In genomic region chr2:9874467-9875219, GRCm38 (mm10) we compare ENCODE assay signal across 11 mouse cellular contexts. TPM values are rescaled to one million over a fixed set of nuclear protein-coding genes. Genes with fewer than 3 reads are reported as not detected.
DNase-seq lines count a peak whose midpoint lies in the region; ATAC-seq and TF ChIP-seq lines count a peak whose summit lies in the region.
"Had no signal": no experiment of that assay in that cellular context is flagged by ENCODE, and none has a peak within 500 bp of the region (broad histone marks: within the 10 kb centered on the region; RNA-seq: fewer than 3 reads in every experiment).

No protein-coding gene starts in this region.

- peaks cover 9% of the 10 kb centered on the region for H3K27me3 ChIP-seq in heart, adult 2 months (ENCODE audit: control insufficient read depth, insufficient read depth, low read length)
- H3K27me3 ChIP-seq in hindbrain, embryonic 12.5 days, result peaks cover 87% of the 10 kb centered on the region
- H3K27me3 ChIP-seq in midbrain, embryonic 16.5 days (ENCODE audit: control insufficient read depth, insufficient read depth, low read depth, low read length), result peaks cover 34% of the 10 kb centered on the region

- H3K4me2 ChIP-seq in hindbrain, embryonic 12.5 days (replicated peaks), result peak overlapping the region; percentile 37
- H3K4me2 ChIP-seq in midbrain, embryonic 16.5 days (ENCODE audit: low read length), result peak overlapping the region; percentile 68

- TF ChIP-seq POLR2A in heart, adult 2 months (IDR thresholded peaks at IDR 0.05; ENCODE audit: insufficient read depth, low read depth, low read length), result no peak

- no peaks in the 10 kb centered on the region for H3K9me3 ChIP-seq in hindbrain, embryonic 12.5 days (replicated peaks)
- H3K9me3 ChIP-seq in midbrain, embryonic 16.5 days (replicated peaks; ENCODE audit: control insufficient read depth, low read length, poor library complexity, severe bottlenecking), result no peaks in the 10 kb centered on the region

- H3K4me1 ChIP-seq in heart, adult 2 months (ENCODE audit: control insufficient read depth, insufficient read depth, low read length), result no peaks in the 10 kb centered on the region
- H3K4me1 ChIP-seq in hindbrain, embryonic 12.5 days, result peaks cover 15% of the 10 kb centered on the region; the same call in 1 of the 2 replicates
- peaks cover 10% of the 10 kb centered on the region; the same call in 1 of the 2 replicates for H3K4me1 ChIP-seq in midbrain, embryonic 16.5 days (ENCODE audit: control insufficient read depth, insufficient read depth, low read length)

- H3K4me3 ChIP-seq in heart, adult 2 months, result no peak overlapping the region
- peak overlapping the region; percentile 42 for H3K4me3 ChIP-seq in hindbrain, embryonic 12.5 days
- H3K4me3 ChIP-seq in midbrain, embryonic 16.5 days (ENCODE audit: low read depth, low read length), result peak overlapping the region; percentile 47

- ATAC-seq in hindbrain, embryonic 12.5 days (ENCODE audit: low FRiP score), result no peak
- ATAC-seq in midbrain, embryonic 16.5 days, result no peak

- no peak for TF ChIP-seq CTCF in heart, adult 2 months (IDR thresholded peaks at IDR 0.05)

- peak; percentile 88 for DNase-seq in heart, adult 11 months
- no peak for DNase-seq in heart, adult 2 months
- DNase-seq in 3134 (ENCODE audit: extremely low read depth, insufficient read length, low spot score), result peak; percentile 62
- no peak for DNase-seq in frontal cortex, postnatal 25 days (ENCODE audit: low spot score in 2 of 2)
- no peak for DNase-seq in cerebellum, adult 11-12 months
- DNase-seq in layer of hippocampus, postnatal 25 days (ENCODE audit: extremely low spot score in 1 of 2, low spot score in 1 of 2), result no peak
- DNase-seq: adrenal gland, adult 8-10 months; kidney, adult 18-20 months had no signal

- intact Hi-C loops in heart, adult 2 months (cut with DNase I), result loop anchor here (5.0 kb wide), 2 partner anchors 247 to 327 kb away; no protein-coding TSS in a partner anchor

- H3K9ac ChIP-seq in heart, adult 2 months (ENCODE audit: low read depth, low read length), result no peak overlapping the region
- H3K9ac ChIP-seq in hindbrain, embryonic 12.5 days, result peak overlapping the region; percentile 60
- H3K9ac ChIP-seq in midbrain, embryonic 16.5 days (ENCODE audit: low read depth, low read length), result peak overlapping the region; percentile 67

- no peak for TF ChIP-seq EP300 in heart, adult 2 months (IDR thresholded peaks at IDR 0.05; ENCODE audit: insufficient read depth, low read depth, low read length)

- WGBS in heart, adult 2 months, result 45% methylated on average over 38 of the region's 39 CpGs
- 2% methylated on average over 37 of the region's 39 CpGs for WGBS in hindbrain, embryonic 12.5 days
- WGBS in midbrain, embryonic 16.5 days, result 5% methylated on average over 39 of the region's 39 CpGs

- no peak overlapping the region for H3K27ac ChIP-seq in heart, adult 2 months
- peak overlapping the region; percentile 57; the same call in 1 of the 2 replicates for H3K27ac ChIP-seq in hindbrain, embryonic 12.5 days
- H3K27ac ChIP-seq in midbrain, embryonic 16.5 days (ENCODE audit: low read length), result peak overlapping the region; percentile 81
- H3K27ac ChIP-seq: macrophage had no signal

- no peaks in the 10 kb centered on the region for H3K79me2 ChIP-seq in heart, adult 2 months (replicated peaks; ENCODE audit: control insufficient read depth, insufficient read depth, low read length)

- H3K36me3 ChIP-seq in heart, adult 2 months (ENCODE audit: control insufficient read depth, insufficient read depth, low read length), result no peaks in the 10 kb centered on the region
- H3K36me3 ChIP-seq in hindbrain, embryonic 12.5 days, result no peaks in the 10 kb centered on the region
- no peaks in the 10 kb centered on the region for H3K36me3 ChIP-seq in midbrain, embryonic 16.5 days (ENCODE audit: control insufficient read depth, insufficient read depth, low read length)

RNA-seq across cellular contexts. Expression of gene 4930412O13Rik, which starts 6.4 kb away (rescaled TPM):
- not detected for total RNA-seq in heart, adult 2 months (2021)
- not detected in 2 replicates for polyA plus RNA-seq in heart, adult 2 months (2012; rRNA removed)
- polyA plus RNA-seq in hindbrain, embryonic 12.5 days (2016; fragmentation: Nextera tagmentation; extraction: Ambion mirVana), result 1.1 and 2.9 TPM in 2 replicates
- polyA plus RNA-seq in midbrain, embryonic 16.5 days (2015; fragmentation: Nextera tagmentation; extraction: Ambion mirVana), result 1.1 and 1.6 TPM in 2 replicates
- not detected for total RNA-seq in layer of hippocampus, postnatal 25 days (2021)
- polyA plus RNA-seq: macrophage had no signal

RNA-seq across cellular contexts. Expression of gene 9230102O04Rik, which starts 14.7 kb away (rescaled TPM):
- not detected for total RNA-seq in heart, adult 2 months (2021)
- not detected in 2 replicates for polyA plus RNA-seq in heart, adult 2 months (2012; rRNA removed)
- 3.5 and 3.8 TPM in 2 replicates for polyA plus RNA-seq in hindbrain, embryonic 12.5 days (2016; fragmentation: Nextera tagmentation; extraction: Ambion mirVana)
- polyA plus RNA-seq in midbrain, embryonic 16.5 days (2015; fragmentation: Nextera tagmentation; extraction: Ambion mirVana), result 2.3 and 4.0 TPM in 2 replicates
- not detected for total RNA-seq in layer of hippocampus, postnatal 25 days (2021)
- total RNA-seq: adrenal gland, adult 8-10 months had no signal
- polyA plus RNA-seq: macrophage had no signal

RNA-seq across cellular contexts. Expression of gene Gata3, which starts 15.2 kb away (rescaled TPM):
- total RNA-seq in heart, adult 2 months (2021), result under 1 TPM; 0.59 to 0.91 TPM
- polyA plus RNA-seq in heart, adult 2 months (2012; rRNA removed), result 0.32 and 0.57 TPM in 2 replicates
- 48.4 and 63.4 TPM in 2 replicates for polyA plus RNA-seq in hindbrain, embryonic 12.5 days (2016; fragmentation: Nextera tagmentation; extraction: Ambion mirVana)
- polyA plus RNA-seq in midbrain, embryonic 16.5 days (2015; fragmentation: Nextera tagmentation; extraction: Ambion mirVana), result 84.5 and 92.5 TPM in 2 replicates
- not detected for total RNA-seq in layer of hippocampus, postnatal 25 days (2021)
- polyA plus RNA-seq: macrophage had no signal

Comparison
In these comparisons a context has a peak if more than half of its experiments do, and no peak if none do; other contexts are left out.
1. DNase-seq: peak in heart, adult 11 months (single experiment) and 3134 (single experiment); none in heart, adult 2 months (0 of 2), frontal cortex, postnatal 25 days (0 of 2), cerebellum, adult 11-12 months (single experiment) and layer of hippocampus, postnatal 25 days (0 of 2).
2. RNA of gene Gata3, which starts 15.2 kb away (polyA plus RNA-seq): 84.5 to 92.5 TPM in midbrain, embryonic 16.5 days and 48.4 to 63.4 TPM in hindbrain, embryonic 12.5 days; 0.32 to 0.57 TPM in heart, adult 2 months; every median in the first group is over 10 times any median in the second.